Mouse (Mus musculus) hindbrain, embryonic 11.5 days (tissue): Measurements from ENCODE around the gene Trappc10. TPM values are rescaled to one million over a fixed set of nuclear protein-coding genes. Genes with fewer than 3 reads are reported as not detected.
A peak's percentile ranks its signal among the peaks of the same experiment; 100 is the strongest.

Source experiments
- ATAC-seq: fragments of 200-750 bp; cut with Nextera tagmentation; 2 replicates; pipeline ENCODE4 v1.8.0; 2017; ENCODE audit warnings: mild to moderate bottlenecking, moderate TSS enrichment, moderate library complexity; ENCODE audit not compliant: low FRiP score
- DNase-seq: peaks from one replicate; pipeline ENCODE4 v3.0.0-alpha.2; 2015; ENCODE audit warnings: low spot score
- H3K27ac ChIP-seq: fragments of 300-500 bp; sonication (generic); 2 replicates; pipeline ENCODE4 v1.5.1; 2014; ENCODE audit warnings: mild to moderate bottlenecking, low read depth, low read length
- H3K27me3 ChIP-seq: fragments of 300-500 bp; sonication (generic); 2 replicates; pipeline ENCODE4 v1.6.1; 2014; ENCODE audit warnings: mild to moderate bottlenecking, low read length, moderate library complexity, mixed read lengths; ENCODE audit not compliant: control insufficient read depth, insufficient read depth
- H3K36me3 ChIP-seq: fragments of 300-500 bp; sonication (generic); 2 replicates; pipeline ENCODE4 v1.6.1; 2014; ENCODE audit warnings: mild to moderate bottlenecking, low read length, moderate library complexity, mixed read lengths; ENCODE audit not compliant: control insufficient read depth, insufficient read depth
- H3K4me1 ChIP-seq: fragments of 300-500 bp; sonication (generic); replicated peaks from 2 replicates; pipeline ENCODE4 v1.6.1; 2014; ENCODE audit warnings: low read length, mixed read lengths; ENCODE audit not compliant: control insufficient read depth, insufficient read depth
- H3K4me2 ChIP-seq: fragments of 300-500 bp; sonication (generic); replicated peaks from 2 replicates; pipeline ENCODE4 v1.6.1; 2014; ENCODE audit warnings: mild to moderate bottlenecking, low read depth, low read length
- H3K4me3 ChIP-seq: fragments of 300-500 bp; sonication (generic); 2 replicates; pipeline ENCODE4 v1.5.1; 2014; ENCODE audit warnings: low read depth, low read length
- H3K9ac ChIP-seq: fragments of 300-500 bp; sonication (generic); 2 replicates; pipeline ENCODE4 v1.6.1; 2014; ENCODE audit warnings: low read depth, low read length
- H3K9me3 ChIP-seq: fragments of 300-500 bp; sonication (generic); 2 replicates; pipeline ENCODE4 v1.6.1; 2016; ENCODE audit warnings: low read length; ENCODE audit not compliant: control insufficient read depth
- WGBS: fragments of 180-500 bp; shearing (Covaris S2); extraction: QIAGEN DNeasy Blood & Tissue Kit; methylation state at CpG from one replicate; pipeline ENCODE4 v1.1.7; 2014; 5-methylcytosine and 5-hydroxymethylcytosine counted together
- polyA plus RNA-seq: library from polyadenylated mRNA; unstranded; fragments of >200 nt; fragmentation: Nextera tagmentation; extraction: Ambion mirVana; gene quantifications from 2 replicates; pipeline ENCODE4 v1.2.1, GENCODE M21; 2014

Trappc10 gene
- polyA plus RNA-seq, 1 experiment from 2014 or later: 21.2 TPM

DNA sequence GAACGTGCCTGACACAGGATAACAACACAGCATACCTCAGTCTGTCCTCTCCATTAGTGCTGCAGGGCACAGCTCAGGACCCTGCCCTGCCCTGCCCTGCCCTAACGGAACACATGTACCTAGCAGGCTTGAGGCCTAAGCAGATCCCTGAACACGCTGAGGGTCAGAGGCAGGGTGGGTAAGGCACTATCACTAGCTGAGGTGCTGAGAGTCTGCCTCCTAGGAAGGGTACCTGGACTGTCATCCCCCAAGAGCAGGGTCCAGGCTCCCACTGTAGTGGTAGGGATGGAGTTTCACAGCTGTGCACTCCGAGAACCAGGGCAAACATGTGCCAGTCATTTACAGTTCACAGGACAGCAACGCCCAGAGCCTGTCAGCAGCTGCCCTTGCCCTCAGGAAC is 70.0 kb downstream of the Trappc10 start:
- WGBS: 92% methylated on average over 5 of the region's 5 CpGs
- H3K9me3 ChIP-seq: no peaks in the 10 kb centered on the region
- H3K27ac ChIP-seq: no peak overlapping the region
- no peaks in the 10 kb centered on the region for H3K4me1 ChIP-seq
- H3K4me2 ChIP-seq: no peak overlapping the region
- ATAC-seq (no peak), DNase-seq (no peak)
- H3K36me3 ChIP-seq: peaks cover 4% of the 10 kb centered on the region; the same call in 1 of the 2 replicates
- no peaks in the 10 kb centered on the region for H3K27me3 ChIP-seq
- no peak overlapping the region for H3K4me3 ChIP-seq
- H3K9ac ChIP-seq: no peak overlapping the region

DNA sequence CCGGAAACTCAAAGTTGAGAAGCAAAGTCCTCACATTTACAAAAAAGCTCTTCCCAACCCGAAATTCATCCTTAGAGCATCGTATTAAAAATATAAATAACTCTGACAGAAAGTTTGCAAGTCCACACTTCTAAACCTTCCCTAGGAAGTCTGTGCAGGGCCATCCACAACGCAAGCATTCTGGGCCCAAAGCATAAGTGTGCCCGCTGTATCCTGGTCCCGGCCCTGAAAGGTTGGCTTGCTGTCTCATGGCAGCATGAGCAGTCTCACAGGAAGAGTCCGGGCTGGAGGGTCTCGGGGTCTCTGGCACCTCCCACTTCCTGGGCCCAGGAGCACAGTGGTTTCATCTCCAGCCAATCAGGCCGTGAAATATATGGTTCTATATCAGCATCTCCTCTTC is 72.9 kb downstream of the Trappc10 start:
- ATAC-seq (no peak), DNase-seq (no peak)
- Histone ChIP-seq H3K9me3 (no peaks in the 10 kb centered on the region), H3K4me3 (no peak overlapping the region), H3K4me1 (0 out of 2 replicates have a peak, but pooled peaks cover 3% of the 10 kb centered on the region), H3K4me2 (no peak overlapping the region), H3K36me3 (0 out of 2 replicates have a peak, but pooled peaks cover 3% of the 10 kb centered on the region), H3K27me3 (no peaks in the 10 kb centered on the region), H3K27ac (no peak overlapping the region), H3K9ac (no peak overlapping the region)
- 96% methylated on average over 9 of the region's 9 CpGs for WGBS

DNA sequence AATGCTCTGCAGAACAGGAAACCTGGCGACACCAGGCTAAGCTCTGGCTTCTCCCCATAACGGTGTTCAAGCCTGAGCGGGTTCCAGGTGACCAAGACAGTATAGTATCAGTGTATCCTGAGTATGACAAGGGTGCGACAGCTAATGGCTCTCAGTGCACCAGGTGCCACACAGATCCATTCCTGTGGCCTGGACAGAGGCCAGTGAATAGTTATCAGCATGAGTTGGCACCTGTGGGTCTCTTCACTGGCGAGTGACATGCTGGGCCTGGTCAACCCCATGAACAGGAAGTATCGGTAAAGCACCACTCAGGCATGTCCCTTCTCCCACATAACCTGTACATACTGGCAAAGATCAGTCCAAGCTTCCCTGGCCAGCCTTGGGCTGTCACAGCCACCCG is 73.4 kb downstream of the Trappc10 start:
- Histone ChIP-seq H3K27me3 (no peaks in the 10 kb centered on the region), H3K4me2 (no peak overlapping the region), H3K4me3 (no peak overlapping the region), H3K27ac (no peak overlapping the region), H3K9ac (no peak overlapping the region), H3K9me3 (no peaks in the 10 kb centered on the region), H3K4me1 (0 out of 2 replicates have a peak, but pooled peaks cover 3% of the 10 kb centered on the region), H3K36me3 (0 out of 2 replicates have a peak, but pooled peaks cover 3% of the 10 kb centered on the region)
- 98% methylated on average over 7 of the region's 7 CpGs for WGBS
- no peak for ATAC-seq
- no peak for DNase-seq

DNA sequence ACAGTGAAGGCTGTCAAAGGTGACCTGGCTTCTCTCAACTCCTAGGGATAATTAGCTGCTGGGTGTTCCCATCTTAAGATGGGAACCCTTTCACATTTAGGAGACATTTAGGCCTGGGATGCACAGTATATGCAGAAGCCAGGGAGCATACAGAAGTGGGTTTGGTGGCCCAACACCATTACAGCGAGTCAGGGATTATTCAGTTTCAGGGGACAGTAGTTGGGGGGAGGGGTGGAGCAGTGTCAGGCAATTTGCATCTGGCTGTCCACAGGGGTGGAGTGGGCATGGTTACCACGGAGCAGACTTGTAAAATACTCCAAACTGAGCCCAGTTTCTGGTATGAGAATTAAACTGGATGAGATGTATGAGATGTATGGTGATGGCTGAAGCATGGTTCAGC is 74.0 kb downstream of the Trappc10 start:
- no peak overlapping the region for H3K9ac ChIP-seq
- 70% methylated on average over 2 of the region's 2 CpGs for WGBS
- no peak overlapping the region for H3K27ac ChIP-seq
- 0 out of 2 replicates have a peak, but pooled peaks cover 3% of the 10 kb centered on the region for H3K36me3 ChIP-seq
- no peaks in the 10 kb centered on the region for H3K27me3 ChIP-seq
- 0 out of 2 replicates have a peak, but pooled peaks have one; percentile 0 for ATAC-seq
- H3K4me2 ChIP-seq: no peak overlapping the region
- 0 out of 2 replicates have a peak, but pooled peaks cover 3% of the 10 kb centered on the region for H3K4me1 ChIP-seq
- DNase-seq: no peak
- H3K9me3 ChIP-seq: no peaks in the 10 kb centered on the region
- no peak overlapping the region for H3K4me3 ChIP-seq

DNA sequence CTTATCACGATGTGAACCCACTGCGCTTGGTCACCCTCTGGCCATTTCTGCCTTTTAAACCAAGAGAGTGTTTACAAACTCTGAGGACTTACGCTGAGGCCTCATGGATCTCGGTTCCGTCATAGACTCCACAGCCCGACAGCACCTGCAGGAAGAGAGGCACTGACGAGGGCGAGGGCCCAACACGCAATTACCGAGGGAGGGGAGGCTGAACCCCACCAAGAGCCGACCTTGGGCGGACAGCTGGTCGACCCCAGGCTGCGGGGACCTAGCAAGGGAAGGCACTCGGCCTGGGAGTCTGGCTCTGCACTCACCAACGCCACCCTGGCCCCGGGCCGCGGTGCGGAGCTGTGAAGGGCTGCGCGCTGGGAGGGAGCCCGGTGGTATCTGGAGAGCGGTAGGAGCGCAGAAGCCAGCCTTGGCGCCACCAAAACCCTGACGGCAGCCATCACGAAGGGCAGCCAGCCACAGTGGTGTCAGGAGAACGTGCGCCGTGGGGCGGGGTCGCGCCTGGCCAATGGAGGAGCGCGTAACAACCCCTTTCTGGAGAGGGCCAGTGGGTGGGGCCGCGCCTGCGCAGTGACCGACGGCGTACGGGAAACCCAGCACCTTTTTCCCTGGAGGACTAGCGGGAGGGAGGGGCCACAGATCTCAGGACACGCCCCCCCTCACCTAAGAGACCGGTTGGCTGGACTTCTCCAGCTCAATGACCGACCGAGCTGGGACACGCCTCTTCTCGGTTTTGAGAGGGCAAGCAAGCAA is 75.0 kb downstream of the Trappc10 start, which contains the start of gene D10Jhu81e:
TSS of gene D10Jhu81e (minus strand) at position 502 of the 762 bp plus-strand sequence.
- no peaks in the 10 kb centered on the region for H3K27me3 ChIP-seq
- ATAC-seq: peak; percentile 96
- 0 out of 2 replicates have a peak, but pooled peaks cover 3% of the 10 kb centered on the region for H3K4me1 ChIP-seq
- peak within 1 kb of the TSS; percentile 90 for H3K4me2 ChIP-seq
- H3K27ac ChIP-seq: peak within 1 kb of the TSS; percentile 48; the same call in 1 of the 2 replicates
- 0 out of 2 replicates have a peak, but pooled peaks cover under 1% of the 10 kb centered on the region for H3K36me3 ChIP-seq
- peak within 1 kb of the TSS; percentile 74 for H3K9ac ChIP-seq
- 3% methylated on average over 50 of the region's 50 CpGs for WGBS
- DNase-seq: peak; percentile 99
- H3K4me3 ChIP-seq: peak within 1 kb of the TSS; percentile 70
- no peaks in the 10 kb centered on the region for H3K9me3 ChIP-seq

DNA sequence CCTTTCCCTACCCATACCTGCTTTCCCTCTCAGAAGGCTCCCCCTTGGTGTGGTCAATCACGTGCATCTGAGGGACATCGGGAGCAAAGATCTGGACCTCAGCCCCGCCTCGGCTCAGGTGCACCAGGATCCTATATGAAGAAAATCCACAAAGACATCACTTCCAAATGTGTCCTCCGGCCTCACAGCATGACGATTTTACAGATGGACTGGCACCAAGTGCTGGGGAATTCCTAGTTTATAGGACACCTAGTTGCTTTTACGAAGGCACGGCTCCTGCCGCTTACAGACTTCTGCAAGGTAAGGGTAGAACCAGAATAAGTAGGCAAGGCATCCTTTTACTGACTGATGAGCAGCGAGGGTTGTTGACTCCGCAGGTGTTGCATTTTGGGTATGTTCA is 75.6 kb downstream of the Trappc10 start:
- no peak overlapping the region for H3K27ac ChIP-seq
- H3K4me2 ChIP-seq: peak overlapping the region; percentile 90
- WGBS: 88% methylated on average over 11 of the region's 11 CpGs
- H3K4me3 ChIP-seq: peak overlapping the region; percentile 70
- H3K9me3 ChIP-seq: no peaks in the 10 kb centered on the region
- 0 out of 2 replicates have a peak, but pooled peaks have one; percentile 1 for ATAC-seq
- H3K4me1 ChIP-seq: 0 out of 2 replicates have a peak, but pooled peaks cover 3% of the 10 kb centered on the region
- H3K9ac ChIP-seq: no peak overlapping the region; the same call in 1 of the 2 replicates
- H3K27me3 ChIP-seq: no peaks in the 10 kb centered on the region
- no peaks in the 10 kb centered on the region for H3K36me3 ChIP-seq
- DNase-seq: no peak

DNA sequence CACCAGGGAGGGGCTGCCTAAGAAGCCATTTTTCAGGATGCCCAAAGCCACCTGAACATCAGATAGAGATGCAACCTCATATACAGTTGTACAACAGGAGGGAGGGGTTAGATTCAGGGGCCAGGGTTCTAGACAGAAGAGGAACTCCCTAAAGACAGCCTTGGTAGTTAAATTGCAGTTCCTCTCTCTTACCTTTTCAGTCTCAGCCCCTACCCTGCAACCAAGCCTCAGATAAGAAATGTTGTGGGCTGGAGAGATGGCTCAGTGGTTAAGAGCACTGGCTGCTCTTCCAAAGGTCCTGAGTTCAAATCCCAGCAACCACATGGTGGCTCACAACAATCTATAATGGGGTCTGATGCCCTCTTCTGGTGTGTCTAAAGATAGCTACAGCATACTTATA is 76.7 kb downstream of the Trappc10 start:
- Histone ChIP-seq H3K4me1 (0 out of 2 replicates have a peak, but pooled peaks cover 3% of the 10 kb centered on the region), H3K9ac (no peak overlapping the region), H3K27ac (no peak overlapping the region), H3K36me3 (no peaks in the 10 kb centered on the region), H3K4me3 (no peak overlapping the region), H3K27me3 (no peaks in the 10 kb centered on the region), H3K9me3 (no peaks in the 10 kb centered on the region), H3K4me2 (no peak overlapping the region)
- no peak for ATAC-seq
- DNase-seq: no peak

DNA sequence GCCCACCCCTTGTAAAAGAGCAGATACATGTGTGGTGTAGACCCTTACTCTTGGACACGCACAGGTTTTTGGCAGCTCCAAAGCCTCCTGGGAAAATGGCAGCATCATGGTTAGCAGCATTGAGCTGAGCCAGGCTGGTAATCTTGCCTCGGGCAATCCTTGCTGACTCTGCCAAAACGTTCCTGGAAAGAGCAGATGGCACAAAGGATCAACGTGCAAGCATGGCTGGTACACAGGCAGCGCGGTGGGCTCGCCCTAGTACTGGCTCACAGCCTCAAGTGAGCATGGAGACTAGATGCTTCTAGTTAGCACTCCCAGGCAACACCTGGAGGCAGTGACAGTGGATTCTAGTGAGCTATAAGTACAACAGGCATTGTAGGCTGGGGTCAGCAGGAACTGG is 77.1 kb downstream of the Trappc10 start:
- no peaks in the 10 kb centered on the region for H3K9me3 ChIP-seq
- DNase-seq (no peak), ATAC-seq (no peak)
- H3K9ac ChIP-seq: no peak overlapping the region
- H3K27me3 ChIP-seq: no peaks in the 10 kb centered on the region
- no peaks in the 10 kb centered on the region for H3K36me3 ChIP-seq
- no peak overlapping the region for H3K27ac ChIP-seq
- H3K4me1 ChIP-seq: 0 out of 2 replicates have a peak, but pooled peaks cover 3% of the 10 kb centered on the region
- H3K4me3 ChIP-seq: no peak overlapping the region
- WGBS: 87% methylated on average over 7 of the region's 7 CpGs
- H3K4me2 ChIP-seq: no peak overlapping the region
